Mouse (Mus musculus) CH12.LX (cell line): ENCODE data around the gene Mn1. TPM values are rescaled to one million over a fixed set of nuclear protein-coding genes. Genes with fewer than 3 reads are reported as not detected.
A peak's percentile ranks its signal among the peaks of the same experiment; 100 is the strongest.

ENCODE experiments used
- DNase-seq: peaks from one replicate; pipeline ENCODE4 v3.0.0-alpha.2; 2013; ENCODE audit errors: extremely low read depth
- H3K27ac ChIP-seq: 2 replicates; pipeline ENCODE4 v1.5.1; 2012; ENCODE audit warnings: low read depth, mild to moderate bottlenecking, control low read depth, moderate library complexity; ENCODE audit not compliant: insufficient read depth
- H3K27me3 ChIP-seq: replicated peaks from 2 replicates; pipeline ENCODE3; 2012; ENCODE audit warnings: inconsistent platforms
- H3K36me3 ChIP-seq, 2 experiments: replicated peaks in 1 of 2; 2 replicates each; pipeline versions ENCODE3 to v1.6.1; 2012; ENCODE audit warnings: inconsistent platforms in 1 of 2, low read length in 1 of 2, mild to moderate bottlenecking in 1 of 2, mixed read lengths in 1 of 2, moderate library complexity in 1 of 2; ENCODE audit not compliant: control insufficient read depth in 1 of 2, insufficient read depth in 1 of 2
- H3K4me1 ChIP-seq, 2 experiments: 2 replicates each; pipeline ENCODE4 v1.6.1; 2012; ENCODE audit warnings: inconsistent platforms in 1 of 2, moderate library complexity in 1 of 2; ENCODE audit not compliant: insufficient read depth in 2 of 2, control insufficient read depth in 1 of 2
- H3K4me2 ChIP-seq: 2 replicates; pipeline ENCODE4 v1.6.1; 2012; ENCODE audit warnings: low read depth, mild to moderate bottlenecking, control low read depth; ENCODE audit not compliant: poor library complexity, insufficient read depth, severe bottlenecking
- H3K4me3 ChIP-seq, 3 experiments: fragments of 150-350 bp in 1 of 3; sonication (generic) in 1 of 3; replicated peaks in 1 of 3; 2 replicates each; pipeline versions ENCODE3 to v1.5.1; 2011 to 2012; ENCODE audit warnings: low read depth in 2 of 3, low read length in 2 of 3, mild to moderate bottlenecking in 2 of 3, moderate library complexity in 2 of 3, control low read depth in 1 of 3, improper control_type of control experiment in 1 of 3, inconsistent platforms in 1 of 3, mixed read lengths in 1 of 3; ENCODE audit not compliant: poor library complexity in 1 of 3
- H3K79me2 ChIP-seq: replicated peaks from 2 replicates; pipeline ENCODE4 v1.6.1; 2012; ENCODE audit warnings: mild to moderate bottlenecking, moderate library complexity; ENCODE audit not compliant: control insufficient read depth, poor library complexity, insufficient read depth, severe bottlenecking; ENCODE audit errors: extremely low read depth
- H3K9ac ChIP-seq: 2 replicates; pipeline ENCODE4 v1.6.1; 2012; ENCODE audit warnings: low read depth, mild to moderate bottlenecking, control low read depth, moderate library complexity; ENCODE audit not compliant: insufficient read depth
- H3K9me3 ChIP-seq: replicated peaks from 2 replicates; pipeline ENCODE3; 2012; ENCODE audit warnings: low read length, inconsistent platforms, mixed read lengths
- BHLHE40 ChIP-seq: IDR thresholded peaks from 2 replicates; pipeline ENCODE4 v1.6.1; 2011; ENCODE audit warnings: mild to moderate bottlenecking, low read depth, low read length, improper control_type of control experiment
- CTCF ChIP-seq, 2 experiments: IDR thresholded peaks in 1 of 2; conservative IDR thresholded peaks in 1 of 2; 2 replicates each; pipeline ENCODE4 v1.5.1; 2011 to 2012; ENCODE audit warnings: low read depth in 2 of 2, low read length in 2 of 2, improper control_type of control experiment in 1 of 2, inconsistent platforms in 1 of 2, mild to moderate bottlenecking in 1 of 2, moderate library complexity in 1 of 2
- EP300 ChIP-seq: IDR thresholded peaks from 2 replicates; pipeline ENCODE4 v1.6.1; 2011; ENCODE audit warnings: low read length, improper control_type of control experiment
- ETS1 ChIP-seq: conservative IDR thresholded peaks from 2 replicates; pipeline ENCODE4 v1.6.1; 2012; ENCODE audit warnings: low read depth, mild to moderate bottlenecking, inconsistent platforms, low read length, improper control_type of control experiment, moderate library complexity
- IRF4 ChIP-seq: IDR thresholded peaks from 2 replicates; pipeline ENCODE4 v1.6.1; 2014; ENCODE audit warnings: low read depth, mild to moderate bottlenecking, inconsistent platforms, low read length, improper control_type of control experiment
- JUN ChIP-seq: IDR thresholded peaks from 2 replicates; pipeline ENCODE4 v1.6.1; 2011; ENCODE audit warnings: low read depth, mild to moderate bottlenecking, low read length, improper control_type of control experiment, moderate library complexity; ENCODE audit not compliant: insufficient read depth
- JUND ChIP-seq: conservative IDR thresholded peaks from 2 replicates; pipeline ENCODE4 v1.6.1; 2011; ENCODE audit warnings: low read depth, low read length, improper control_type of control experiment
- KAT2A ChIP-seq: IDR thresholded peaks from 2 replicates; pipeline ENCODE4 v1.6.1; 2012; ENCODE audit warnings: low read length, improper control_type of control experiment, inconsistent platforms; ENCODE audit not compliant: insufficient replicate concordance
- MEF2A ChIP-seq: IDR thresholded peaks from 2 replicates; pipeline ENCODE4 v1.6.1; 2014; ENCODE audit warnings: low read depth, mild to moderate bottlenecking, inconsistent platforms, low read length, improper control_type of control experiment, borderline replicate concordance
- MXI1 ChIP-seq: IDR thresholded peaks from 2 replicates; pipeline ENCODE4 v1.6.1; 2011; ENCODE audit warnings: mild to moderate bottlenecking, low read depth, low read length, improper control_type of control experiment
- NELFE ChIP-seq: IDR thresholded peaks from 2 replicates; pipeline ENCODE4 v1.6.1; 2011; ENCODE audit warnings: low read depth, low read length, improper control_type of control experiment
- NRF1 ChIP-seq: IDR thresholded peaks from 2 replicates; pipeline ENCODE4 v1.6.1; 2014; ENCODE audit warnings: low read depth, mild to moderate bottlenecking, inconsistent platforms, low read length, improper control_type of control experiment, moderate library complexity
- RCOR1 ChIP-seq: conservative IDR thresholded peaks from 2 replicates; pipeline ENCODE4 v1.6.1; 2012; ENCODE audit warnings: low read depth, mild to moderate bottlenecking, inconsistent platforms, low read length, improper control_type of control experiment
- SIN3A ChIP-seq: IDR thresholded peaks from 2 replicates; pipeline ENCODE4 v1.6.1; 2012; ENCODE audit warnings: low read length, improper control_type of control experiment, inconsistent platforms
- TBP ChIP-seq: conservative IDR thresholded peaks from 2 replicates; pipeline ENCODE4 v1.6.1; 2011; ENCODE audit warnings: low read depth, low read length, improper control_type of control experiment
- USF1 ChIP-seq: IDR thresholded peaks from 2 replicates; pipeline ENCODE4 v1.6.1; 2014; ENCODE audit warnings: low read depth, mild to moderate bottlenecking, inconsistent platforms, low read length, improper control_type of control experiment
- dilution Hi-C: fragments of 300-500 bp; cut with MboI; formaldehyde crosslinking; loops from 2 replicates; pipeline ENCODE4 v1.14.3; 2020; ENCODE audit warnings: low sequenced_read_pairs; ENCODE audit not compliant: extremely low pct_unique_long_range_greater_than_20kb, extremely low pct_ligation_motif_present
- in situ Hi-C: fragments of 300-500 bp; cut with MboI; formaldehyde crosslinking; loops from 3 replicates; pipeline ENCODE4 v1.14.3; 2019; ENCODE audit warnings: low sequenced_read_pairs, low pct_ligation_motif_present, low pct_unique_long_range_greater_than_20kb, mixed read lengths
- polyA plus RNA-seq: library from polyadenylated mRNA; unstranded; fragments of >175 nt; gene quantifications from 2 replicates; pipeline ENCODE4 v1.2.1, GENCODE M21; 2012; ENCODE audit warnings: low read depth; ENCODE audit not compliant: insufficient read length
- total RNA-seq, 2 experiments: library from RNA; depleted of rRNA; stranded (reverse); fragments of 300-350 nt in 1 of 2; fragments of >200 nt in 1 of 2; gene quantifications; 2 replicates each; pipeline ENCODE4 v1.2.3; 2012 to 2014

Gene Mn1
- total and polyA plus RNA-seq, 3 experiments, result not detected

DNA sequence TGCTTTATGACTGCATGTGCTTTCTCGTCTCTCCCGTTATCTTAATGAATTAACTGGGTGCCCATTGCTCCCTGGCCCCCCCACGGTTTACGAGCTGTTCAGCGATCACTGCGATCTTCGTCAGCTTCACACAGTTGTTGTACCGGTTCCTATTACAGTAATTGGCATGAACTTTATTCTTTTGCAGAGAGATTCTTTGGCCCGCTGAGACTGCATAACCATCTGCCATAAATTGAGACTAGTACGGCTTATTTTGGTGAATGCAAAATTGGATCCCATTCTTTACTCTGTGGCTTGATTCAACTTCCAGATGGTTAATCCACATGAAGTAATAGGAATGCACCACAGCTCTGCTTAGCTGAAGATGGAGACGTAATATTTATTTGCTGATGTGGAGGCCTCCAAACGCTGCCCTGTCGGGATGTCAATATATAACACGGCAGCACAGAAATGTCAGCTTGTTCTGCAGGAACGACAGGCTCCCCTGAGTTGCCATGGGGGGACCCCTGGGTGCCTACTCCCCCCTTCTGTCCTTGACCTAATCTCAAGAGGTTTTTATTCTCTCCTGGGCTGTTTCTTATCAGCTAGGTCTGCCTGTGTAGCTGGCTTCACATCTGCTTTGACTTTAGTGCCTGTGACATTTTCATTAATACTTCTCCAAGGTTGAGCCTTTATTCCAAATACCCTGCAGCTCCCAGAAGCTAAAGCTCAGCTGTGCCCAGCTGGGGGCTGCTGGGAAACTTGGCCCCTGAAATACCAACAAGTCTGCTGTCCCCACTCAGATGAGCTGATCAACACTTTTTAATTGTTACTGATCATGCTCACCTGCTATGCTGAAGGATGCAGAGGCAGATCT lies 22.7 kb upstream of the Mn1 start (continued):
- TF ChIP-seq TBP, result no peak

DNA sequence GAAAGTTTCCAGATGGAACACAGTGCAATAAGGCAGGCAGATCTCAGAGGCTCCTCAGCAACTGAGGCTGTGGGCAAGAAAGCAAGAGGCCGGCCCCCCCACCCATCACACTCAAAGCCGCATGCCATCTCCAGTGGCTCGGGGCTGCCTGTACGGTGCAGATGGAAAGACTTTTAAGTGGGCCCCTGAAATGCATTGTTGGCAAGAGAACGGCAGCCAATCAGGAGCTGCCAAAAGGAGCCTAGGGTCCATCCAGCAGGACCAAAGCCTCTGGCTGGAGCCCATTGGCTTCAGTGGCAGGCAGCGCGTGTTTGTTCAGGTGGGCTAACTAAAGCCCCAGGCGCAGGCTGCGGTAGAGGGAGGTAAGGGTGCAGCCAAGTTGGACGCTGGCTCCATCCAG lies 21.4 kb upstream of the Mn1 start:
- Histone ChIP-seq H3K4me3 (no peak overlapping the region), H3K9ac (no peak overlapping the region), H3K79me2 (no peaks in the 10 kb centered on the region), H3K27me3 (peaks cover 15% of the 10 kb centered on the region), H3K4me1 (peaks cover 3 to 21% of the 10 kb centered on the region in 2 experiments; a peak in 3 of 4 replicates), H3K36me3 (no peaks in the 10 kb centered on the region), H3K4me2 (no peak overlapping the region), H3K27ac (no peak overlapping the region), H3K9me3 (no peaks in the 10 kb centered on the region)
- in situ Hi-C loops, result loop anchor here (10.0 kb wide), 1 partner anchor 759 kb away; no protein-coding TSS in a partner anchor
- DNase-seq, result no peak
- dilution Hi-C loops, result no loop called here
- no peak for TF ChIP-seq SIN3A
- no peak for TF ChIP-seq BHLHE40
- TF ChIP-seq ETS1, result no peak
- TF ChIP-seq NRF1, result no peak
- no peak for TF ChIP-seq JUND
- TF ChIP-seq MXI1, result no peak
- no peak for TF ChIP-seq RCOR1
- no peak for TF ChIP-seq MEF2A
- no peak for TF ChIP-seq USF1
- no peak for TF ChIP-seq JUN
- TF ChIP-seq EP300, result no peak
- TF ChIP-seq NELFE, result no peak
- no peak for TF ChIP-seq KAT2A
- TF ChIP-seq IRF4, result no peak

DNA sequence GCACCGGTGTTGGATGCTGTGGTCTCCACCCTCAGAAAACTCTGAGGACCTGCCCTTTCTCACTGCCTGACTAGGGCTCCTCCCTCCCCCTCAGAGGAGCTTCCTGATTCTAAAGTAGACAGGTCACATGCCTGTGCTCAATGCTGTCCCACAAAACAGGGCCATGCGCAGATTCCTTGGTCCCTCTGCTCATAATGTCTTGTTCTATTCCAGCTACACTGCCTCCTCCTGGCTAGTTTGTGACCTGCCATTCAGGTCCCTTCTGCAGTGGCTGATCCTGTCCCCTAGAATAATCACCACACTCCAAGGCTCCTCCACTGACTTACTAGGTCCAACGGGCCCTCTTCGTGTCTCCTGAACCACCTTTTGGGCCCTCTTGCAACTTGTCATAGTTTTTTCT lies 21.0 kb upstream of the Mn1 start:
- Histone ChIP-seq H3K9ac (no peak overlapping the region), H3K79me2 (no peaks in the 10 kb centered on the region), H3K4me1 (peaks cover 3 to 17% of the 10 kb centered on the region in 2 experiments; a peak in 3 of 4 replicates), H3K4me2 (no peak overlapping the region), H3K27ac (no peak overlapping the region), H3K27me3 (peaks cover 16% of the 10 kb centered on the region), H3K9me3 (no peaks in the 10 kb centered on the region), H3K36me3 (no peaks in the 10 kb centered on the region), H3K4me3 (no peak overlapping the region)
- dilution Hi-C loops, result no loop called here
- TF ChIP-seq CTCF (conservative IDR thresholded peaks at IDR 0.05 in 1 of 2, IDR thresholded peaks at IDR 0.05 in 1 of 2; ENCODE audit: low read depth in 2 of 2, low read length in 2 of 2) (peak in 1 of 2 experiments; percentile 26; a peak in 3 of 4 replicates), JUN (no peak)
- in situ Hi-C loops, result loop anchor here (10.0 kb wide), 1 partner anchor 759 kb away; no protein-coding TSS in a partner anchor
- no peak for DNase-seq
